Mouse (Mus musculus): Measurements from ENCODE around the gene Samd7.

Samd7 gene

DNA sequence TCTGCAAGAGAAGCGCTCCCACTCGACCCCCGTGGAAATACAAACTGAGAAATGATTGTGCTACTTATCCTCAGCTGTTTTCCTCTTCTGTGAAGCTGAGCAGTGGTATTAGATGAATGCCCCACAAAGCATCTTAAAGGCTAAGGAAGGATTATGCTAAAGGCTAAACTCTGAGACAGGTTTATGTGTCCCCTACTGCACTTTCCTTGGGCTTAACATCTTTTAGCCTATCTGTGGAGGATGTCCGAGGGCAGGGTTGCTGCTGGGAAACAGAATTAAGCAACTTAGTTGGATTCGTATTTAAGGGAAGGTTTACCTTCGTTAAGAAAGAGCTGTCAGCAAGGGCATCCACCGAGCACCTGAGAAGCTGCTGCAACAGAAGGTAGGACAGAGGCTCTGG, at the start of gene Samd7:
Gene Samd7 (plus strand): TSS at position 288 of the 400 bp plus-strand sequence.
- DNase-seq = peak; percentile 65

DNA sequence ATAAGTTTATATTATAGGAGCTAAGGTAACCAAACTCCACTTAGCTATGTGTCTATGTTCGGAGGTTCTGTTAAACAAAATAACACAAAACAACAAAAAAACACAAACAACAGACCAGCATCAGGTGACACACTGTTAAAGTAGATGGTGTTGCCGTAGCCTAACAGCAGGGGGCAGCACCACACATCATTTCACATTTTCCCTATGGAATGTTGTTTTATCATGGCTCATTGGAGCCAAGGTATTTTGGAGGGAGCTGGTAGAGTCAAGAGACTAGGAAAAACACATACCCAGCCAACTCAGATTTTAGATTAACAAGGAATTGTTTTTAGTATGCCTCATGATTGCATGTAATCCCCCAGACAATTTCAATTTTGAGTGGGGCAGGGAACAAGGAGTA, 49.7 kb upstream of the Samd7 start:
- peak; percentile 70 for DNase-seq

DNA sequence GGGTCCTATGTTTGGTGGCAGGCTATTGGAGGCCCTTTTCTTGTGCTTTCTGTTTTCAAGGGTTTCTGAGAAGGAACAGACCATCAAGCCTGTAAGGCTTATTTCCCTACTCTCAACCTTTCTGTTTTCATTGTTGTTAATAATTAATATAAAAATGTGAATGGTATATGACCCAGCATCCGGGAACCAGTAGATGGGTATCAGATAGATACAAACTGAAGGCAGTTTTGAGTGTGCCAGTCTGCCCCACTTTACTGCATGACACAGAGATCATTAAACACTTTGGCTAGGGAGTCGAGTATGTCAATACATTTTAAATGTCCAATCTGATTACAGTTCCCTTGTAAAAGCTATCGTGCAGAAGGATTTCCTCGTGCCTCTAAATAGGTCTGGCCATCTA, 48.2 kb upstream of the Samd7 start:
- DNase-seq = peak; percentile 8

DNA sequence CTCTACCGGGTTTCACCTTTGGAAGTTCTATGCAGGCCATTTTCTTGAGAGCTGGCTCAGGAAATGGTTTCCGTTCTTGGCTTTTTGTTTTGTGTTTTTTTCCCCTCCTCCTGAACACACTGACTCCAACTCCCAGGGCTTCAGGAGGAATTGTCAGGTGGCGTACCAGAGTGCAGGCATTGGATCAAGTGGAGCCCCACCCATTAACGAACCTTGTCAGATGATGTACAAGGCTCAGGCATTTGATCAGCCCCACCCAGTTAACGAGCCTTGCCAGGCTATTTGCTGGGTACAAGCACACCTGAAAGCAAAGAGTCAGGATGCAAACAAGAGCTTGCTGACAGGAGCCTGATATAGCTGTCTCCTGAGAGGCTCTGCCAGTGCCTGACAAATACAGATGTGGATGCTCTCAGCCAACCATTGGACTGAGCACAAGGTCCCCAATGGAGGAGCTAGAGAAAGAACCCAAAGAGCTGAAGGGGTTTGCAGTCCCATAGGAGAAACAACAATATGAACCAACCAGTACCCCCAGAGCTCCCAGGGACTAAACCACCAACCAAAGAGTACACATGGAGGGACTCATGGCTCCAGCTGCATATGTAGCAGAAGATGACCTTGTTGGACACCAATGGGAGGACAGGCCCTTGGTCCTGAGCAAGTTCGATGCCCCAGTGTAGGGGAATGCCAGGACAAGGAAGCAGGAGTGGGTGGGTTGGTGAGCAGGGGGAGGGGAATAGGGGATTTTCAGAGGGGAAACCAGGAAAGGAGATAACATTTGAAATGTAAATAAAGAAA, 46.2 kb upstream of the Samd7 start, which contains the start of gene Lrrc31:
Gene Lrrc31 (minus strand): TSS at position 133 of the 795 bp plus-strand sequence.
- peak; percentile 72 for DNase-seq

DNA sequence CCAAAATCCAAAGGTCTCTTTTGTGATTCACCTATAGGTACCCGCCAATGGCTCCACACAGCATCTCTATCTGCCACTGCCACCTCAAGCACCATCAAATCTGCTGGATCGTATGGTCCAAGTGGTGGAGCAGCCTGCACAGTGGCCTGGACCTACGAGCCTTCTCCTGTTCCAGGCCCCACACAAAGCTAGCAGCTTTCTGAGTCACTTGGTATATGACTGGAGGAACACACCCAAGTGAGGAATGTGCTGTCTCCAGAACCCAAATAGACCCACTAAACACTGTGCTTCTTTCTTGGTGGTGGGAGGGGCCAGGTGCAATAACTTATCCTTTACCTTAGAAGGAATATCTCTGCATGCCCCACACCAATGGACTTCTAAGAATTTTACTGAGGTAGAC, 40.1 kb upstream of the Samd7 start:
- peak; percentile 40 for DNase-seq

DNA sequence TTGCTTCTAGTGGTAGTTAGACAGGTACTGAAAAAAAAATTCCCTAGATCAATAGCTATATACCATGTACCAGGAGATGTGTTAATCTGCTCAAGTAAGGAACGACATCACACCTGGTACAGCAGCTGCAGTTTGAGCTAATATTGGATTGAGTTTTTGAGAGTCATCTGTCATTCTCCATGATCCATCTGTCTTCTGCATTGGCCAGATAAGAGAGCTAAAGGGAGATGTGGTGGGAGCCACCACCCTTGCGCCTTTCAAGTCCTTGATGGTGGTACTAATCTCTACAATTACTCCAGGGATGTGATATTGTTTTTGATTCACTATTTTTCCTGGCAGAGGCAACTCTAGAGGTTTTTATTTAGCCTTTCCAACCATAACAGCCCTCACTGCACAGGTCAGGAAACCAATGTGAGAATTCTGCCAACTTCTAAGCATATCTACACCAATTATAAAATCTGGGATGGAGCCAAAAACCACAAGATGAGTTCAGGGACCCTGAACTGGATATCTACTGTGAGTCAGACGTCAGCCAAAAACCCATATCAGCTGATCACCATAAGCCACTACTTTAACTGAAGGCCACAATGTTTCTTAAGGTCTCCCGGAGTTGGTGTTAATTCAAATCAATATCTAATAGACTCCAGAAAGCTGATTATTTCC, 39.3 kb upstream of the Samd7 start:
- DNase-seq = peak; percentile 51

DNA sequence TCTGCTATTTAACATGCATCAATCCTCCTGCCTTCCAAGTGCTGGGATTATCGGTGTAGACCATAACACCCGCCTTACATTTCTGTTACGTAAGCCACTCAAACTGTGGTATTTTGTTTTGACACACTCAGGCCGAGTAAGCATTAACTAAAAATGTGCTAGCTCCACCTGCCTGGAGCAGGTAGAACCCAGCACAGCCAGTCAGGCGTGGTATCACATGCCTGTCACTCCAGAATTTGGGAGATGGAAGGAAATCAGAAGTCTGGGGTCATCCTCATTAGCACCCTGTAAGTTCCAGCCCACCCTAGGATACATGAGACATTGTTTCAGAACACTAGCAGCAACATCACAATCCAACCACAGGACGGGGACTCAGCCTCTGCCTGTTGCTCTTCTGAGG, 35.9 kb upstream of the Samd7 start:
- DNase-seq = peak; percentile 35

DNA sequence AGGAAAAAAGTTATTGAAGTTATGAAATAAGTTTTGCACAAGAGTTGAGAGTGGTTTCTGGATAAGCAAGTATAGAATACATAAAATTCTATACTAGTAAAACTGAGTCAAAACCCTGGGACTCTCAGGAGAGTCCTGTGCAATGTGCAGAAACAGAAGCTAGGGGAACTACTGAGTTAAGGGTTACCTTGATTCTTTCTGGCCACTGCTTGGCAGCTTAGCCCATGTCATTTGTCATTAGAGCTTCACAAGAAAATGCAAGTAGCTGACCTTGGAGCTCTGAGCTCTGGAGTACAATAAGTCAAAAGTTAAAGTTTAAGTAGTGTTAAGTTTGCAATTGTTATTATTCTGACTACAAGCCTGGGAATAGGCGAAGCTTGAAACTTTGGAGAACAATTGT, 32.8 kb upstream of the Samd7 start:
- DNase-seq = no peak

DNA sequence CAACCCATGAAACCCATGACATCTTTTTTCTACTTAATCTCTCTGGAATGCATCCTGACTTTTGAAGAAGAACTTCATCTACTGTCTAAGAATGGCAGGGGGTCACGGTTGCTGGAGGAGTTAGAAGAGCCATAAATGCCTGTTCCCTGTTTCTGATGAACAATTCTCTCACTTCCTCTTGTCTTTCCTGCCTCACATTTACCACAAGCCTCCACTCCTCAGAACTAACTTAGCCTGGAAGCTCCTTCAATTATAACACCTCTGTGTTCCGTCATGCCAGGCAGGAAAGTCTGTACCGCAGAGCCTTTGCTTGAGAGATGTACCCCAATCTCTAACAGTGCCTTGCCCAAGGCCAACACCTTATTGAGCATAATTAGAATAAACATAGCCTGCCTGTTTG, 27.4 kb upstream of the Samd7 start:
- DNase-seq = no peak

DNA sequence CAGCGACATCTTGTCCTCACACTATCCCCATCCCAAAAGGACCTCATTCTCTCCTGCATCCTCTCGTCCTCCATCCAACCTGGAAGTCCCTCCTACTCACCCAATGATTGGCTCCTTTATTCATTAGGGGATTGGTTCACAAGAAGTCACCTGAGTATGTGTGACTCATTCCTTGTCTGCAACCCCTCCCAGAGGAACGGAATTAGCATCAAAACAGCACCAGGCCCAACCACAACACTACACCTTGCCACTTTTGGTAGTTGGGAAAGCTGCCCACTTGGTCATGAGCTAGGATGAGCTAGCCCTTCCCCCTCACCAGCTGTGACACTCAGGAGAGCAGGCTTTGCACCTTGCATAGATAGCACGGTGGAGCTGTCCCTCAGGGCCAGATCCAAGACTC, 24.1 kb upstream of the Samd7 start:
- peak; percentile 19 for DNase-seq

DNA sequence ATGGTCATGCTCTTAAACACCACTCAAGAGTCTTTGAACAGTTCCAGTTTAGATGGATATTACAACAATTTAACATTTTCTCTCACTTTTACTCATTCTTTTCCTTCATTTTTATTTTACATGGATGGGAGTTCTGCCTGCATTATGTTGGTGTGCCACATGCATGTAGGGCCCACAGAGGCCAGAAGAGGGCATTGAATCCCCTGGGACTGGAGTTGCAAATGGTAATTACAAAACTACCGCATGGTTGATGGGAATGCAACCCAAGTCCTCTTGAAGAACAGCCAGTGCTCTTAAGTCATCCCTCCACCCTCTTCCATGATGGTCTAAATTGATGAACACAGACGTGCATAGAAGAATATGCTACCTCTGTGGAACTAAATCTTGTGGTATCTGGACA, 23.6 kb upstream of the Samd7 start:
- peak; percentile 50 for DNase-seq

DNA sequence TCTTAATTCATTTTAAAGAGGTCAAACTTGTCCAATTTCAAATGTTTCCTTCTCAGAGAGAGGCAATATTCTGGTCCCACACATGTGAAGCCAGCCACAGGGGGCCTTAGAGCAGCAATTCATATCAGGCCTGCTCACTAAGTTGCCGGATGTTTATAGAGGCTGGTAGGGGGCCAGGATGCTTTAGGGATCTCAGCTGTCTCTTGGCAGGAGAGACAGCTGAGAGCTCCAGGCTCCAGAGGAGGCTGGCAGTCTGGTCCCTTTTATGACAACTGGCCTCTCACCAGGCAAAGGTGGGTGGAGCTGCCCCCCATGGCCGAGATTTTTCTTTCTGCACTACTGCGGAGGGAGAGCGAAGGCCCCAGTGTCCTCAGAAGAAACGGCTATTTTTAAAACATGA, 22.9 kb upstream of the Samd7 start:
- DNase-seq = peak; percentile 71

DNA sequence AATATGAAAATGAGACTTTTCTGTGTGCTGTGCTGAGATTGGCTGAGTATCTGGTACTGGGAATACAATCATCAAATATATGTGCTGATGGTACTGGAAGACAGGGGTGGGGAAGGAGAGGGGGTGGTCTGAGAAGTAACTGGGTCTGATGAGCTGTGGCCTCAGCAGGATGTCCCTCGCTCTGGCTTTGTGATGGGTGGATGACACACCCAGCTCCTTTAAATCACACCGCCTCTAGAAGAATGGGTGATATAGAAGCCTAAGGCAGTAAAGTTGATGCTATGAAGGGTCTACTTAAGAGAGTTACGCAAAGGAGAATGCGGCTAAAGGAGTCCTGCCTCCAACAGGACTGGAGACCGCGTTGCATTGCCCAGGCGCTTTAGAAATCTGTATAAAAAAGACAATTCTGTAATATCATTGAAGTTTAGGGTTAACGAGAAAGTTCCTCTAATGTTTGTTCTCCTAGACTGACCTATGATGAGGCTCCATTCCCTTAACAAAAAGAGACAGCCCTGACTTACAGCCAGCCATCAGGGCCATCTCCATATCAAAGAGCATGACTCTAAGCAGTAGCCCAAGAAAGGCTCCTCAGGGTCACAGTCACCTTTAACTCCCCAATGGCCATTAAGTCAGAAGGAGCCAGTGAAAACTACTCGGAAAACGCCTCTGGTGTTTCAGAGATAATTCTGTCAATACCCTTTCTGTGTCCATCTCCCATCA, 21.8 kb upstream of the Samd7 start:
- DNase-seq = peak; percentile 42

DNA sequence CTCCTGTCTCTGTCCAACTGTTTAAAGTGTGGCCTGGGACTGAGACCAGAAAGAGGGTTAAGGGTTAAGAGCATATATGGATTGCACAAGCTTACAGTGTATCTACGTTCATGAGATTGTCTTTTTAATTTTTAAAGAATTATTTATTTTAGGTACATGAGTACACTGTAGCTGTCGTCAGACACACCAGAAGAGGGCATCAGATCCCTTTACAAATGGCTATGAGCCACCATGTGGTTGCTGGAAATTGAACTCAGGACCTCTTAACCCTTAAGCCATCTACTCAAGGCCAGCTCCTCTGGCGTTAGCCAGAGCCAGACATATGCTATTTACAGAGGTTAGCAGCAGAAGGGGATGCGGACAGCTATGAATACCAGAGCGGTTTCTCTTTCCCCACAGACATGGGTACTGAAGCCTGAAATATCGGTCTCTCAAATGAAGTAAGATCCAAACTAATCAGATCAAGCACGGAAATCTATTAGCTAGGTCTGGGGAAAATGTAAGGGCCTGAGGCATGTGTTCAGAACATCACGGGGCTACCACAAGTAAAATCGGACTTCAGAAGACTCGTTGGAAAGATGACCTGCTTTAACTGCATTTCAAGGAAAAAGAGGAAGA, 21.1 kb upstream of the Samd7 start:
- peak; percentile 53 for DNase-seq

DNA sequence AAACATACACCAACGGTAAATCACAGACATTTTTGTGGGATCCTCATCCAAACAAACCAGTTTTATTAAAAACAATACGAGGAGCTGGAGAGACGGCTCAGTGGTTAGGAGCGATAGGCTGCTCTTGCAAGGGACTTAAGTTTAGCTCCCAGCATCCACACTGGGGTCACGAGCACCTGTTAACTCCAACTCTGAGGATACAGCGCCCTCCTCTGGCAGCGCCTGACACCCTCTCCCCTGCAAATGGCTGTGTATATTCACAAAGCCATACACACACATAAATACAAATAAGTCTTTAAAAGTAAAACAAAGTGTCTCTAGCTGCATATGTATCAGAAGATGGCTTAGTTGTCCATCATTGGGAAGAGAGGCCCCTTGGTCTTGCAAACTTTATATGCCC, 20.6 kb upstream of the Samd7 start:
- peak; percentile 62 for DNase-seq

DNA sequence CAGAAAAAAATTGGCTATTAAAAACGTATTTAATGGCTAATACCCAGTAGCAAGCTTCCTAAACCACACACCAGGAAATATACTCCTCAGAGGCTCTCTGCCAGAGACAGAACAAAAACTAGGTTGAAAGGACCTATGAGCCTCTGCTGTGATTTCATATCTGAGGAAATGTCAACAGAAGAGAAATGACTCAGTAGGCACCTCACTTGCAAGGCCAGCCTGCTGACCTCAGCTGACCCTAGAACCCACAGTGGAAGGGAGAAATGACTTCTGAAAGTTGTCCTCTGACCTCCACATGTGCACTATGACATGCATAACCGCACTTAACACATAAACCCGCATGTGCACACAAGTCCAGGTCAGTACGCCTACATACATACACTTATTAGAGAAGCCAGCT, 18.9 kb upstream of the Samd7 start:
- DNase-seq = peak; percentile 41

DNA sequence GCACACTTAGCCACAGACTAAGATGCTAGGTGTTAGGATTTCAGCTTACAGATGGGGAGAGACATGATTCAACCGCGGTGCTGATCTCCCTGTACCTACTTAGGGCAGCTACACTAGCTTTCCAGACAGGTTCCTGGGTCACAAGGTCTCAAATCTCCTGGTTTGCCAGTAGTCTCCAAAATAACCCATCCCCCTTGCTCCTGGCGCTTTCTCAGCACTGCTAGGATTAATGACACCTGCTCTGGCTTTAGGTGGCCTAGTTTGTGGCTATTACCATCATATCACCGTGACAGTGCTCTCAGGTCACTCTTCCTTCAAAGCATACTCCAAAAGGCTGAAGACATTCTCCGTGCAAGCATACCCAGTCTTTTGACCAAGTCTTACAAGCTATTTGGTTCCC, 17.0 kb upstream of the Samd7 start:
- peak; percentile 58 for DNase-seq

DNA sequence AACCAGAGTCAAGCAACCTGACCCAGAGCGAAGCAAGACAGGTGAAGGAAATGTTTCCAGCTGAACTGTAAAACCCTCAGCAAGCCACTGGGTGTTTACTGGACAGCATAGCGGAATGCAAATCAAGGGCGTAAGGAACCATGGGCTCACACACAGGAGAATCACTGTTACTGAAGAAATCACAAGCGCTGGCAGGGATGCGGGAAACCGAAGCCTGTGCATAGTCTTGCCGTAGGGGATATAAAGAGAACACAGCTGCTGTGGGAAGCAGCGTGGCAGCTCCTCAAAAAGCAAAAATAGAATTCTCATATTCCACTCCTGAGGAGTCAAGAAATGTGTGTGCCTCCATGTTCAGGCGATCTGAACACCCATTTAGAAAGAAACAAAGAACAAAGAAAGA, 9.3 kb upstream of the Samd7 start:
- peak; percentile 57 for DNase-seq

DNA sequence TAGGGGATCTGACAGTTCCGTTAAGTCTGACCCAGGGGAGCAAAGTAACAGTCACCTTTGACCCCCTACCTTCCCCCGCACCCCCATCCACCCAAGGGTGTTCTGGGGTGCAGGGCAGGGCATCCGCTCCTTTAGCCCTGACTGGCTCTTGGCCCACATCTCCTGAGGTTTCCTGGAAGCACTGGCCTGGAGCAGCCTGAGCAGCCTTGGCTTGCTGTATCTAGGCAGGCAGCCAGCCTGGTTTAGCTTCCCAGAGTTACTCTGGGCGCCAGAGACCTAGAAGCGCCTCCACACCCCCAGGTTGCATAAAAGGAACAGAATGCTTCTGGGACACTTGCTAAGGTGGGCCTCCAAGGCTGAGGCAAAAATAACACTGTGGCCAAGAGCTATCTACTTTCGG, 4.8 kb upstream of the Samd7 start:
- peak; percentile 93 for DNase-seq

DNA sequence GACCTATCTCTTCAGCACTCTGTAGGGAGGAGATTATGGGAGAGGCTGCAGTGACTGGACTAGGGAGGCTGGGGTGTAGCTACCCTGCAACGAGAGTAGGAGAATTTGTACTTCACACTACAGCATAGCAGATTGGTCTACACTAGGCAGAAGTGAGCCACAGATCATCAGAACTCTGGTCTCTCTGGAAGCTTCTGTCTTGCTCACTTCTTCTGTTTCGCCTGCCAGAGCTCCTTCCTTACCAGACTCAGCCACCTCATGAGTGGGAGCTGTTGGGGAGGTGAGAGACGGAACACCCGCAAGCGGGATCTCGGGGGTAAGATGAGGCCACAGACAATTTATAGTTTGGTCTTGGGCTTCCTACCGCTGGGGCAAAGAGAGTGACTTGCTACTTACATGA, 3.2 kb upstream of the Samd7 start:
- peak; percentile 46 for DNase-seq

DNA sequence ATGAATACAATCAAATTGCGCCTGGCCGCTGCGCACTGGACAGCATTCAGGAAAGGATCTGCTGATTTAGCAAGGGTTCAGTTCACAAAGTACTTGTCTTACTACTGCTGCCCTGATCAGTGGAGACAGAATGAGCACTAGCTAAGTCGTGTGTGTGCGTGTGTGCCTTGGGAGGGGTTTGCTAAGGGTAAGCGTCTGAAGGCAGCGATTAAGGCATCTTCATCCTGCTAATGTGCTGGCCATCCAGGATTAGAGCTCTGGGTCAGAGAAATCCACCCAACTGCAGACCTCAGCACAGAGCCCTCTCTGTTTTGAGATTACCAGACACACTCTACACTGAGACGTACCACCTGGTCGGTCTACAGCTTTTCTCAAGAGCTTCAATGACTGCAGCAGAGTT, 2.2 kb downstream of the Samd7 start:
- peak; percentile 10 for DNase-seq

DNA sequence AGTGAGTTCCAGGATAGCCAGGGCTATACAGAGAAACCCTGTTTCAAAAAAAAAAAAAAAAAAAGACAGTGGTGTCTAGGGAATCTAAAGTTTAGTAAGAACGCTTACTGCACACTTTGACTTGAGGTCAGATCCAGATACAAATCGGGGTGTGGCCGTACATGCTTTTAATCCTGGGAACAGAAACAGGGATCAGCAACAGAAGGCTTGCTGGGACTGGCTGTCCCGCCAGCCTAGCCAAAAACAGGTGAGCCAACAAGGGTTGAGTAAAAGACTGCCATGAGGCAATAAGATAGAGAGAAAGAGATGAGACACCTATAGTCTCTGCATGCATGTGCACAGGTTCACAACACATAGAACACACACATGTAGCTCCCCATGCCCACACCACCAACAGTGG, 8.6 kb downstream of the Samd7 start:
- DNase-seq = no peak

DNA sequence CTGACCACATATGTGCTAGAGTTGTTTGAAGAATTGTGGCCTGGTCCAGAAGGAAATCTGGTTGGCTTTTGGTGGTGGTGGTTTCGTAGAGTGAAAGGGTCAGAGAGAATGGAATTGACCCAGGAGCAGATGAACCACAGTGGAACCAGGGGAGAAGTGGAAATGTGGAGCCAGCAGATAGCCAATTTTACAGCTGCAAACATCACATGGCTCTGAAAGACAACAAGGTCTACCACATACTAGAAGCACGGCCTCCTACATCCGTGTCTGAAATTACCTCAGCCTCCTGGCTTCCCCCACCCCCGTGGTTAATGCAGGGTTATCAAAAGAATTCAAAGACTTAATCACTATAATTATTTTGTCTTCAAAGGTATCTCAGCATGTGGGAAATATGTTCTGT, 18.8 kb downstream of the Samd7 start:
- DNase-seq = peak; percentile 52

Data from heart, adult 11 months (tissue).